Mouse (Mus musculus): ENCODE data around the gene Hax1. TPM values are rescaled to one million over a fixed set of nuclear protein-coding genes. Genes with fewer than 3 reads are reported as not detected.

The Hax1 gene
- polyA plus RNA-seq, 1 experiment from 2014 or later, result 201 TPM

Small RNA genes within 50 kb of the gene (microRNA-seq; reads per million reads assigned to microRNA genes)
- gene Mir7669 (ENCODE audit: borderline number of aligned reads), result 1.4 reads per million

Other genes with a start within 250 kb of the Hax1 start
- 2.9 and 3.7 TPM in 2 replicates for gene Chrnb2, start 234.1 kb downstream of the Hax1 start, polyA plus RNA-seq (2014; fragmentation: Nextera tagmentation; extraction: Ambion mirVana)
- gene Ube2q1, start 225.2 kb downstream of the Hax1 start, polyA plus RNA-seq (2014; fragmentation: Nextera tagmentation; extraction: Ambion mirVana), result 21.7 and 24.0 TPM in 2 replicates
- 2.7 and 3.2 TPM in 2 replicates for gene She, start 167.4 kb downstream of the Hax1 start, polyA plus RNA-seq (2014; fragmentation: Nextera tagmentation; extraction: Ambion mirVana)
- gene Il6ra, start 85.6 kb downstream of the Hax1 start, polyA plus RNA-seq (2014; fragmentation: Nextera tagmentation; extraction: Ambion mirVana), result 0.15 and 0.21 TPM in 2 replicates
- 10.6 and 10.7 TPM in 2 replicates for gene Atp8b2, start 35.3 kb downstream of the Hax1 start, polyA plus RNA-seq (2014; fragmentation: Nextera tagmentation; extraction: Ambion mirVana)
- 171 and 176 TPM in 2 replicates for gene 4933434E20Rik, start 52.9 kb upstream of the Hax1 start, polyA plus RNA-seq (2014; fragmentation: Nextera tagmentation; extraction: Ambion mirVana)
- gene Ubap2l, start 53.8 kb upstream of the Hax1 start, polyA plus RNA-seq (2014; fragmentation: Nextera tagmentation; extraction: Ambion mirVana), result 221 and 227 TPM in 2 replicates
- gene Tpm3, start 73.9 kb upstream of the Hax1 start, polyA plus RNA-seq (2014; fragmentation: Nextera tagmentation; extraction: Ambion mirVana), result 551 and 574 TPM in 2 replicates
- 0.42 and 0.45 TPM in 2 replicates for gene Nup210l, start 105.4 kb upstream of the Hax1 start, polyA plus RNA-seq (2014; fragmentation: Nextera tagmentation; extraction: Ambion mirVana)
- gene Rps27, start 214.9 kb upstream of the Hax1 start, polyA plus RNA-seq (2014; fragmentation: Nextera tagmentation; extraction: Ambion mirVana), result 1,115 and 1,319 TPM in 2 replicates
- 13.2 and 14.7 TPM in 2 replicates for gene Rab13, start 214.9 kb upstream of the Hax1 start, polyA plus RNA-seq (2014; fragmentation: Nextera tagmentation; extraction: Ambion mirVana)
- 94.4 and 103 TPM in 2 replicates for gene Jtb, start 232.8 kb upstream of the Hax1 start, polyA plus RNA-seq (2014; fragmentation: Nextera tagmentation; extraction: Ambion mirVana)
- 7.7 and 9.9 TPM in 2 replicates for gene Creb3l4, start 244.7 kb upstream of the Hax1 start, polyA plus RNA-seq (2014; fragmentation: Nextera tagmentation; extraction: Ambion mirVana)
- 48.7 and 49.1 TPM in 2 replicates for gene Slc39a1, start 249.4 kb upstream of the Hax1 start, polyA plus RNA-seq (2014; fragmentation: Nextera tagmentation; extraction: Ambion mirVana)

Data from embryonic facial prominence, embryonic 11.5 days (tissue).